Mouse (Mus musculus) C2C12 (cell line): ENCODE measurements around the gene Zg16. TPM values are rescaled to one million over a fixed set of nuclear protein-coding genes. Genes with fewer than 3 reads are reported as not detected.
"Not testable (repeated sequence)": the region's sequence is repeated elsewhere in the genome, so short reads cannot be mapped to it uniquely, and the experiment has no call there.

Source experiments
- H3K27me3 ChIP-seq: one replicate; pipeline ENCODE4 v1.6.1; 2011; ENCODE audit not compliant: control insufficient read depth, insufficient read depth, insufficient read length
- H3K36me3 ChIP-seq: one replicate; pipeline ENCODE4 v1.6.1; 2011; ENCODE audit not compliant: control insufficient read depth, insufficient read depth
- H3K4me3 ChIP-seq: one replicate; pipeline ENCODE4 v1.5.1; 2011; ENCODE audit warnings: mild to moderate bottlenecking, control low read depth; ENCODE audit not compliant: poor library complexity, insufficient read depth, severe bottlenecking
- H3K79me2 ChIP-seq: one replicate; pipeline ENCODE4 v1.6.1; 2011; ENCODE audit not compliant: control insufficient read depth, insufficient read depth
- H3K79me3 ChIP-seq: one replicate; pipeline ENCODE4 v1.6.1; 2011; ENCODE audit warnings: low read depth, control low read depth
- H3ac ChIP-seq: one replicate; pipeline ENCODE3; 2011; ENCODE audit warnings: low read depth; ENCODE audit not compliant: control insufficient read depth, insufficient read length
- CEBPB ChIP-seq: IDR thresholded peaks from one replicate; pipeline ENCODE4 v1.6.1; 2011; ENCODE audit warnings: low read depth, mild to moderate bottlenecking, control low read depth, moderate library complexity
- CTCF ChIP-seq: IDR thresholded peaks from one replicate; pipeline ENCODE4 v1.5.1; 2011; ENCODE audit not compliant: control insufficient read depth, insufficient read depth, insufficient read length
- FOSL1 ChIP-seq: IDR thresholded peaks from one replicate; pipeline ENCODE4 v1.8.0; 2011; ENCODE audit warnings: mild to moderate bottlenecking, low read length; ENCODE audit not compliant: poor library complexity, insufficient read depth, severe bottlenecking
- MAX ChIP-seq: IDR thresholded peaks from one replicate; pipeline ENCODE4 v1.6.1; 2011; ENCODE audit warnings: mild to moderate bottlenecking, control low read depth
- MYOD1 ChIP-seq: IDR thresholded peaks from one replicate; pipeline ENCODE4 v1.6.1; 2011; ENCODE audit warnings: low read depth; ENCODE audit not compliant: control insufficient read depth, insufficient read length
- MYOG ChIP-seq: IDR thresholded peaks from one replicate; pipeline ENCODE4 v1.6.1; 2011; ENCODE audit not compliant: control insufficient read depth, insufficient read length; ENCODE audit errors: extremely low read depth
- USF1 ChIP-seq: IDR thresholded peaks from one replicate; pipeline ENCODE4 v1.6.1; 2011; ENCODE audit warnings: low read depth, mild to moderate bottlenecking, control low read depth, moderate library complexity
- polyA plus RNA-seq: library from polyadenylated mRNA; unstranded; fragments of >200 nt; fragmentation: generic; extraction: Trizol; gene quantifications from one replicate; pipeline ENCODE4 v1.2.1, GENCODE M21; 2012; ENCODE audit warnings: missing spikeins

Zg16 gene
- polyA plus RNA-seq, 1 experiment, result not detected

DNA sequence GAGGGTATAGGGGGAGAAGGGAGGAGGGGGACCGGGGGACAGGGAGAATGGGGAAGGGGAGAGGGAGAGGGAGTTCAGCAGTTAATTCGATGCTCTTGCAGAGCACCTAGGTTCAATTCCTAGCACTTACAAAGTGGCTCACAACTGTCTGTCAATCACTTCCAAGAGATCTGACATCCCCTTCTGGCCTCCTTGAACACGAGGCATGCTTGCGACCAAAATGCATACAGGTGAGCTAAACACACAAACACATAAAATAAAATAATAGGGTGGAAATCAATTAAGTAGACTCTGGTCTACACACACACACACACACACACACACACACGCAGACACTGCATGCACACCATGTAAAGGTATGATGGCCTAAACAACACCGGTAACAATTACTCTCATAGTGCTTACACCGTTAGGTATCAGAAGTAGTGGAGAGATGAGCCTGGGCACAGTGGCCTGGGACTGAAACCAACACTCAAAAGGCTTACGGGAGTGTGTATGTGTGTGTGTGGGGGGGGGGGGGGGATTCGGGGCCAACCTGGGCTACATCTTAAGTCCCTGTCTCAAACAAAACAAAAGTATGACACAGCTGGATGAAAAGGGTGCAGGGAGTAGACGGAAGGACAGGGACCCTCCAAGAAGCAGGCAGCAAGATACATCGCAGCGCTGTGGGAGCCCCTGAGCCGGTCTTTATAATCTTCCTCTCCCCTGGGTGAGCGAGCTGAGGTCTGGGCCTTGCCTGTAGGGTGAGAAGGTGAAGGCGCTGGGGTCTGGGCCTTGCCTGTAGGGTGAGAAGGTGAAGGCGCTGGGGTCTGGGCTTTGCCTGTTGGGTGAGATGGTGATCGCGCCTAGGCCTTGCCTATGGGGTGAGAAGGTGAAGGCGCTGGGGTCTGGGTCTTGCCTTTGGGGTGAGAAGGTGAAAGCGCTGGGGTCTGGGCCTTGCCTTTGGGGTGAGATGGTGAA, 3.3 kb upstream of the Zg16 start:
- H3K79me2 ChIP-seq, result peaks cover 26% of the 10 kb centered on the region
- peaks cover 14% of the 10 kb centered on the region for H3K36me3 ChIP-seq
- H3K4me3 ChIP-seq, result no peak overlapping the region

DNA sequence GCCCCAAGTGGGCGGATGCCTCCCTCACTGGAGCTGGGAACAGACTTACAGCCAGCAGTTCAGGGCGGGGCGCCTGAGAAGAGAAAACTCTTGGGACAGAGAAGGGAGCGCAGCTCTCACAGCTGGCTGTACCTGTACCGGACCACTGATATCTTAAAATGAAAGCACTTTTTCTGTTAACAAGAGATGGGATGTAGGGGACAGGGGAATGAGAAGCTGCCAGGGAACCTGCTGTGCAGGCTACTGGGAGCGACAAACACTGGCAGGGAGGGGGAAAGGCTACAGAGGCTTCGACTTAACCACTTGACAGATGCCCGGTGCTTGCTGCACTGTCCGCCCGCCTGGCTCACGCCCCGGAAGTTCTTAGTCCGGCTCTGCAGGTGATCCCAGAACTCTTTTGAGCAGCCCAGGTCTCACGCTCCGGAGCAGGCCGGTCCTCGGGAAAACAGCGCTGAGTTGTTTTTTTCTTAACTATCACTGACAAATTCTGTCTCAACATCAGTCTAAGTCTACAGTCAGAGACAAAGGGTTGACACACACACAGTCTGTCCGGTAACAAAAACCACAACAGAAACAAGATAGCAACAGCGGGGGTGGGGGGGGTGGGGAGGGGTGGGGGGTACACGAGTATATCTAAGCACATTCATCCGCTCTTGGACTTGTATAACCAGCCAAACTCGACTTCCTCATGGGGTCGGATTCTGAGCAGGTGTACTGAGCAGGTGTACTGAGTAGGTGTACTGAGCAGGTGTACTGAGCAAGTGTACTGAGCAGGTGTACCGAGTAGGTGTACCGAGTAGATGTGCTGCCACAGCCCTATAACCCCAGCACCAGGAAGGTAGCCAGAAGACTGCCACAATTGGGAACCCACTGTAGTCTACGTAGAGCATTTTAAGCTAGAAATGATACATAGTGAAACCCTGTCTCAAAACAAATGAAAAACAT, 2.0 kb upstream of the Zg16 start:
- H3K4me3 ChIP-seq, result no peak overlapping the region
- H3K79me3 ChIP-seq, result peaks cover 14% of the 10 kb centered on the region

More for the DNA sequence above, 3.3 kb upstream of the Zg16 start:
- H3K79me3 ChIP-seq, result peaks cover 14% of the 10 kb centered on the region
- no peaks in the 10 kb centered on the region for H3K27me3 ChIP-seq
- TF ChIP-seq MYOD1 (no peak), USF1 (no peak), MAX (no peak), MYOG (no peak), CTCF (no peak), CEBPB (no peak)
- H3ac ChIP-seq, result no peak overlapping the region

DNA sequence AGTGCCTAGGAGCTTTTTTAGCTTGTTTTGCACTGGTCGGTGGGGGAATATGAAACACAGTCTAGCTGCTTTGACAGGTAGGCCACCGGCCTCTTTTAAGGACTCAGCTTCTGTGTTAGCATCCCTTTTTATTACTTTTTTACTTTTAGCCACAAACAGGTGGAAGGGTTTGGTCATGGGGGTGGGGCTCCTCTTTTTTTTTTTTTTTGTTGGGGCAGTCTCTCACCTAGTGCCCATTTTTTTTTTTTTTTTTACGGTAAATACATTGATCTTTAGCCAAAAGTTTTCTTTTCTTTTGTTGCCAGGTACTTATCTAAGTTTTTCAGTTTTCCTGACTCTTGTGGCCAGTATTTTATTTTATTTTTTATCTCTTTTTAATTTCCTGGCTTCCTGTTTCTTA, 955 bp upstream of the Zg16 start:
- no peak for TF ChIP-seq USF1
- TF ChIP-seq CTCF, result no peak
- TF ChIP-seq MAX, result no peak
- no peak for TF ChIP-seq FOSL1
- TF ChIP-seq CEBPB, result no peak
- TF ChIP-seq MYOD1, result no peak
- TF ChIP-seq MYOG, result no peak
- Histone ChIP-seq H3K79me2 (peaks cover 19% of the 10 kb centered on the region), H3K36me3 (peaks cover 8% of the 10 kb centered on the region), H3ac (no peak overlapping the region), H3K79me3 (peaks cover 12% of the 10 kb centered on the region), H3K4me3 (no peak overlapping the region), H3K27me3 (no peaks in the 10 kb centered on the region)

More for the DNA sequence above, 2.0 kb upstream of the Zg16 start:
- Histone ChIP-seq H3K27me3 (no peaks in the 10 kb centered on the region), H3K79me2 (peaks cover 26% of the 10 kb centered on the region), H3ac (no peak overlapping the region), H3K36me3 (peaks cover 14% of the 10 kb centered on the region)
- TF ChIP-seq USF1 (no peak), FOSL1 (no peak), MYOD1 (no peak), MYOG (no peak), CEBPB (no peak), MAX (no peak), CTCF (no peak)

- not testable (repeated sequence) for H3K79me3 ChIP-seq, H3ac ChIP-seq, H3K4me3 ChIP-seq, H3K27me3 ChIP-seq, H3K36me3 ChIP-seq, H3K79me2 ChIP-seq
These were observed 1.4 kb downstream of the Zg16 start for GRCm38 (mm10) chr7:127085751-127086150.

- no peak overlapping the region for H3ac ChIP-seq
- no peaks in the 10 kb centered on the region for H3K79me2 ChIP-seq
- H3K27me3 ChIP-seq, result no peaks in the 10 kb centered on the region
- no peak overlapping the region for H3K4me3 ChIP-seq
- no peaks in the 10 kb centered on the region for H3K79me3 ChIP-seq
- no peaks in the 10 kb centered on the region for H3K36me3 ChIP-seq
- TF ChIP-seq MAX, result no peak
- no peak for TF ChIP-seq CTCF
- no peak for TF ChIP-seq MYOG
- no peak for TF ChIP-seq CEBPB
- no peak for TF ChIP-seq FOSL1
- TF ChIP-seq MYOD1, result no peak
- TF ChIP-seq USF1, result no peak
These were observed 2.3 kb downstream of the Zg16 start for GRCm38 (mm10) chr7:127084794-127085193.

- no peaks in the 10 kb centered on the region for H3K27me3 ChIP-seq
- H3ac ChIP-seq, result no peak overlapping the region
- no peaks in the 10 kb centered on the region for H3K36me3 ChIP-seq
- no peak overlapping the region for H3K4me3 ChIP-seq
- no peaks in the 10 kb centered on the region for H3K79me3 ChIP-seq
- no peak for TF ChIP-seq MYOD1
- no peaks in the 10 kb centered on the region for H3K79me2 ChIP-seq
These were observed 3.4 kb downstream of the Zg16 start for GRCm38 (mm10) chr7:127083689-127084088.
